Mouse (Mus musculus) liver, adult 2 months (tissue): ENCODE results near the gene Shank2. TPM values are rescaled to one million over a fixed set of nuclear protein-coding genes. Genes with fewer than 3 reads are reported as not detected.
A peak's percentile ranks its signal among the peaks of the same experiment; 100 is the strongest.

Experiments
- DNase-seq: peaks from one replicate; pipeline ENCODE4 v3.0.0-alpha.2; 2011; ENCODE audit warnings: low read depth, low spot score; ENCODE audit errors: extremely low read depth
- H3K27ac ChIP-seq: fragments of 200-500 bp; replicated peaks from 2 replicates; pipeline ENCODE4 v1.5.1; 2012; ENCODE audit warnings: low read depth, mild to moderate bottlenecking, control low read depth, inconsistent platforms, low read length; ENCODE audit not compliant: insufficient read depth
- H3K27me3 ChIP-seq: fragments of 200-500 bp; 2 replicates; pipeline ENCODE4 v1.6.1; 2012; ENCODE audit warnings: mild to moderate bottlenecking, moderate library complexity, low read length, inconsistent platforms; ENCODE audit not compliant: control insufficient read depth, insufficient read depth
- H3K36me3 ChIP-seq: fragments of 200-500 bp; 2 replicates; pipeline ENCODE4 v1.6.1; 2012; ENCODE audit warnings: low read length, inconsistent platforms; ENCODE audit not compliant: control insufficient read depth, insufficient read depth
- H3K4me1 ChIP-seq: fragments of 200-500 bp; 2 replicates; pipeline ENCODE4 v1.6.1; 2011; ENCODE audit warnings: low read length; ENCODE audit not compliant: control insufficient read depth, insufficient read depth
- H3K4me3 ChIP-seq: fragments of 200-500 bp; 2 replicates; pipeline ENCODE4 v1.5.1; 2011; ENCODE audit warnings: low read depth, mild to moderate bottlenecking, control low read depth, low read length, moderate library complexity; ENCODE audit not compliant: insufficient read depth
- H3K79me2 ChIP-seq: fragments of 200-500 bp; 2 replicates; pipeline ENCODE4 v1.6.1; 2012; ENCODE audit warnings: inconsistent platforms, mild to moderate bottlenecking, low read length, moderate library complexity; ENCODE audit not compliant: control insufficient read depth, insufficient read depth
- H3K9ac ChIP-seq: fragments of 200-500 bp; 2 replicates; pipeline ENCODE4 v1.6.1; 2012; ENCODE audit warnings: low read depth, mild to moderate bottlenecking, control low read depth, inconsistent platforms, low read length
- CTCF ChIP-seq: fragments of 200-500 bp; IDR thresholded peaks from 2 replicates; pipeline ENCODE4 v1.5.1; 2011; ENCODE audit warnings: low read depth, low read length, control low read depth
- POLR2A ChIP-seq: fragments of 200-500 bp; IDR thresholded peaks from 2 replicates; pipeline ENCODE4 v1.6.1; 2011; ENCODE audit warnings: low read length, control low read depth; ENCODE audit not compliant: insufficient read depth; ENCODE audit errors: extremely low read depth
- WGBS: fragments of 180-500 bp; shearing (Covaris S2); methylation state at CpG from one replicate; pipeline ENCODE4 v1.1.7; 2018; 5-methylcytosine and 5-hydroxymethylcytosine counted together
- polyA plus RNA-seq: library from polyadenylated mRNA; depleted of rRNA; stranded (reverse); fragments of >200 nt; gene quantifications from 2 replicates; pipeline ENCODE4 v1.2.3, GENCODE M21; 2012
- total RNA-seq: library from RNA; depleted of rRNA; stranded (reverse); fragments of >200 nt; gene quantifications from 2 replicates; pipeline ENCODE4 v1.2.3, GENCODE M21; 2014

Shank2 gene
- total and polyA plus RNA-seq, 2 experiments: 4.1 to 6.6 TPM

DNA sequence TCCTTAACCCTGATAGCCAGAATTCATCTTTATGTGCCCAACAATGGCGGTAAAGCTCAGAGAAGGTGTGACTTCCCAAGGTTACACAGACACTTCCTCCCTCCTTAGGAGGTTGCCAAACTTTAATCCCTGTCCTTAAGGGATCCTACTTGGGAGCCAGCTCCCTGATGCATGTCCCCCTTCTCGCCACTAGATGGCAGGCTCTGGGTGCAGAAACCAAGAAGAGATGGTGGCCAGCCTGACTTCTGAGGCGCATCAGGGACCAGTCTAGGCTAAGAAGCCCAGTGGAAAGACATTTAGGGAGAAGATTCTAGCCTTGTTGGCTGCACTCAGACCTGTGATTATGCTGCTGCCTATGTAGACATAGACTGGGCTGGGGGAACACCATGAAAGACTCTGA, 215.5 kb downstream of the Shank2 start:
- TF ChIP-seq POLR2A (no peak), CTCF (peak; percentile 91)
- Histone ChIP-seq H3K4me1 (no peaks in the 10 kb centered on the region), H3K27me3 (no peaks in the 10 kb centered on the region), H3K9ac (no peak overlapping the region), H3K27ac (no peak overlapping the region), H3K4me3 (no peak overlapping the region; the same call in 1 of the 2 replicates), H3K36me3 (no peaks in the 10 kb centered on the region), H3K79me2 (0 out of 2 replicates have a peak, but pooled peaks cover 4% of the 10 kb centered on the region)
- WGBS: 24% methylated on average over 3 of the region's 3 CpGs
- DNase-seq: peak; percentile 32

DNA sequence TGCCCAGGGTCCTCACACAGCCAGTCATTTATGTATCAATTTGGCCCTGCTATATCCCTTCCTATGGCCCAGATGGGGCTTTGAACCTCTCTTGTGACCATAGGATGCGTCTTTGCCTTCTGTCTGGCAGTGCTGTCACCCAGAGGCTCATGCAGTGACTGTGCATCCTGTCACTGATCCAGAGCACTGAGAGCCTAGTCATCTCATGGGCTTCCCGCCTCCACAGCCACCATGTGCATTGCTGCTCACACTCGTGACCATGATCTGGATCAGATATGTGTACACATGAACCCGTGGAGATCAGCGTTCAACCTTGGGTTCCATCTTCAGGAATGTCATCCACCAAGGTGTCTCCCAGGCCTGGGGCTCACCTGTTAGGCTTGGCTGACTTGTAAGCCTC, 227.0 kb downstream of the Shank2 start:
- Histone ChIP-seq H3K27me3 (no peaks in the 10 kb centered on the region), H3K79me2 (no peaks in the 10 kb centered on the region), H3K9ac (no peak overlapping the region), H3K27ac (no peak overlapping the region), H3K4me3 (no peak overlapping the region), H3K4me1 (no peaks in the 10 kb centered on the region), H3K36me3 (no peaks in the 10 kb centered on the region)
- DNase-seq: no peak
- 92% methylated on average over 5 of the region's 5 CpGs for WGBS
- TF ChIP-seq CTCF (no peak), POLR2A (no peak)

DNA sequence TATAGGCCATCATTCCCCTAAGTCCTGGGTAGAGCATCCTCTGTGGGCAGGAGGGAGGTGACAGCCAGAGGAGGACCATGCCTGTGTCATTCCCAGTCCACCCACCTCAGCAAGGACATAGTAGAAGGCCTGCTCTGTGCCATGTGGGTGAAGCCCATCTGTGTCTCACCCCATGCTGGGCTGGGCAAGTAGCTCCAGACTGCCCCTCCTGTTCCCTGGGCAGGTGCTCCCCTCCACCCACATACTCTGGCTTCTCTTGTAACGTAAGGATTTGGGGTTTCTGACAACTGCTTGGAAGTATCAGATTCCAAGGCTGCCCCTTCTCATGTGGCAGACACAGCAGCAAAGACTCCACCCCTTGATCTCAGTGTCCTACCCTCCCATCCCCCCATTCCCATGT, 227.7 kb downstream of the Shank2 start:
- Histone ChIP-seq H3K27me3 (no peaks in the 10 kb centered on the region), H3K4me3 (no peak overlapping the region), H3K36me3 (no peaks in the 10 kb centered on the region), H3K4me1 (no peaks in the 10 kb centered on the region), H3K79me2 (no peaks in the 10 kb centered on the region), H3K9ac (no peak overlapping the region), H3K27ac (no peak overlapping the region)
- 88% methylated on average over 1 of the region's 1 CpGs for WGBS
- TF ChIP-seq POLR2A (no peak), CTCF (no peak)
- no peak for DNase-seq

- no peaks in the 10 kb centered on the region for H3K36me3 ChIP-seq
- no peak overlapping the region for H3K9ac ChIP-seq
- no peak overlapping the region for H3K4me3 ChIP-seq
- no peak for DNase-seq
- H3K4me1 ChIP-seq: no peaks in the 10 kb centered on the region
- TF ChIP-seq CTCF (no peak), POLR2A (no peak)
- no peaks in the 10 kb centered on the region for H3K79me2 ChIP-seq
- no peaks in the 10 kb centered on the region for H3K27me3 ChIP-seq
- 87% methylated on average over 5 of the region's 5 CpGs for WGBS
- no peak overlapping the region for H3K27ac ChIP-seq
Measured at GRCm38 (mm10) chr7:144232132-144232706, 230.5 kb downstream of the Shank2 start.

DNA sequence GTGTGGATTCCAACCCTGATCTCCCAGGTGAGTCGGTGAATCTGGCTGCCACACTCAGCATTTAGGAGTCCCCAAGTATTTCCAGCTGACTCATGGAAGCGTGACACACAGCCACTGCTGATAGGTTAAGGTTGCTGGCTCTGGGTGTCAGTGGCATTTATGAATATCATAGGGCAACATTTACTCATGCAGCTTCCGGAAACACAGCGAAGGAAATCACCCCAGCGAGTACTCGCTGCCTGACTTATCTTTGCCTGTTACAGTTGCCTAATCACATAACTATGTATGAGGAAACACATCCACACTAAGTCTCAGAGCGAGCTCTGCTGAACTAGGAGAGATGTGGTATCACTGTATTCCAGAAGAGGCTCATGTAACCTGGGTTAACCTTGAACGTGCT, 231.8 kb downstream of the Shank2 start:
- Histone ChIP-seq H3K27ac (no peak overlapping the region), H3K36me3 (no peaks in the 10 kb centered on the region), H3K4me3 (no peak overlapping the region), H3K27me3 (no peaks in the 10 kb centered on the region), H3K9ac (no peak overlapping the region), H3K79me2 (no peaks in the 10 kb centered on the region), H3K4me1 (no peaks in the 10 kb centered on the region)
- DNase-seq: peak; percentile 16
- 52% methylated on average over 8 of the region's 8 CpGs for WGBS
- TF ChIP-seq POLR2A (no peak), CTCF (no peak)

DNA sequence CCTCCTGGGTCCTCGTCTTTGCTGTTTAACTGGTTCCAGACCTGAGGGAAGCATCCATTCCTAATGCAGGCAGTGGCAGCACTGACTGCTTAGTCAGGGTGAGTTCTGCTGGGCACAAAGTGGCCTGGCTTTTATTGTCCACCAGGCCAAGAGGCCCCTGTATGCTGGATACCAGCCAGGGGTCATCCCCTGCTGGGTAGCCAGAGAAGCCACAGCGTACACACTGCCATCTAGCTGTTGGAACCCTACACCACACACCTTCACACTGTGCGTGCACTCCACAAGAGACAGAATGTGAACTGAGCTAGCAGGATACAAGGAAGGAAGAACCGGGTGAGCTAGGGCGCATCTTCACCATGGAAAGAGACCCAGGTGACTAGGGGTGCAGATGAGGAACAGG, 233.1 kb downstream of the Shank2 start:
- no peaks in the 10 kb centered on the region for H3K79me2 ChIP-seq
- DNase-seq: no peak
- H3K27ac ChIP-seq: no peak overlapping the region
- no peak overlapping the region for H3K9ac ChIP-seq
- no peaks in the 10 kb centered on the region for H3K36me3 ChIP-seq
- TF ChIP-seq CTCF: peak; percentile 15
- no peak for TF ChIP-seq POLR2A
- WGBS: 85% methylated on average over 5 of the region's 5 CpGs
- no peaks in the 10 kb centered on the region for H3K27me3 ChIP-seq
- no peak overlapping the region for H3K4me3 ChIP-seq
- no peaks in the 10 kb centered on the region for H3K4me1 ChIP-seq
